Mouse (Mus musculus): Measurements from ENCODE around the gene Fam206a. TPM values are rescaled to one million over a fixed set of nuclear protein-coding genes. Genes with fewer than 3 reads are reported as not detected.
A peak's percentile ranks its signal among the peaks of the same experiment; 100 is the strongest.

The Fam206a gene
- 1 to 10 TPM; 6.9 TPM for total RNA-seq (2021)
- long read RNA-seq, experiment 1, full-length matches to known transcripts: 1 of 1 reads
- long read RNA-seq, experiment 1, partial matches to known transcripts: 0 of 1 reads
- long read RNA-seq, experiment 1, other reads (novel, unspliced or antisense): 0 of 1 reads
- long read RNA-seq, experiment 2, full-length matches to known transcripts: 2 of 5 reads
- long read RNA-seq, experiment 2, partial matches to known transcripts: 3 of 5 reads
- long read RNA-seq, experiment 2, other reads (novel, unspliced or antisense): 0 of 5 reads

DNA sequence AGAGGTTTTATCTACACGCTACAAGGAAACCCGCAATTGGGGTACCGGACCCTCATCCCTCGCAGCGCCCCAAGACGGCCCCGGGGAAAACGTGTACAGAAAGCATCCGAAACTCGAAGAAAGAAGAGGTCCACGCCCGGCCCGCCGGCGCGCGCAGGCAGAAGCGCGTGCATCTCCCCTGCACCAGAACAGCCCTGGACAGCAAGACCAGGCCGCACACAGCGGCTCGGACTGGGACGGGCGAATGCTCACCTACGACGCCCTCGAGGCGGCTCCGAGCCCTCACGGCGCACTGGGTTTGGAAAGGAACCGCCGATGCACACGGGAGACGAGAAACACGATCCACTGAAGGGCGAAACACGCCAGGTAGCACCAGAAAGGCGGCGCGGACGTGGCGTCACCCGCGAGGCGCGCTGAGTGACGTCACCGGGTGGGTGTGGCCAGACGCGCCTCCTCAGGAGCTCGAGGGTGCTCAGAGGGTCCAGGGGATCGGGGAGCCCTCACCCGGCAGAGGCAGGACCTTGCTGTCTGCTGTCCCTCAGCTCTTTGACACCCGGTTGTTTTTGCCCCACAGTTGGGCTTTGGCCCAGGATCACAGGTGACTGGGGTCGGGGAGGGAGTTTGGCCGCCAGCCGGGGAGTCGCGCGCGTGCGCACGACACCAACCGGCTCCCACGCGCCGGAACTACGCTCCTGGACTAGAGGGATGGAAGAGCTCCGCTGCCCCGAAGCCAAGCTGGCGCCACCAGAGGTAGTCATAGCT, at the start of gene Fam206a, which contains the start of gene Elp1:
Gene Fam206a (plus strand): TSS at position 439 of the 762 bp plus-strand sequence.
Gene Elp1 (minus strand): TSS at position 425 of the 762 bp plus-strand sequence.
- DNase-seq (ENCODE audit: low spot score in 2 of 2): peak; percentile 89 to 96

DNA sequence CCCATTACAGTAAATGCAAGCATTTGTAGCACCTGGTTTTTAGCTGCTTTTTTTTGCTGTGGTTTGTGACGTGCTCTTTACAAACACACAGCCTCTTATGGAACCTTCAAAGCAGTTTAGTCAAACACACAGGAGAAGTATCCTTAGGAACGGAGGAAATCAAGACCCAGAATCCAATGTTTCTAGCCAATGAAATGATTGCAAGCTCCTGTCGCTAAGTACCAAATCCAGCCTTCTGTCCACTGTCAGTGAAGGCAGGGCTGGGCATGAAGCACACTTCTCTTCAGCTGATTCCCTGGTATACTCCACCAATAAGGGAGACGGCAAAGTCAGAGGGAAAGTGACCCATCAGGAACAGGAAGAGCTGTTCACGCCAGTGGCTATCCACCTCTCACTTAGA, 46.1 kb upstream of the Fam206a start:
- no peak for DNase-seq (ENCODE audit: low spot score in 2 of 2)

DNA sequence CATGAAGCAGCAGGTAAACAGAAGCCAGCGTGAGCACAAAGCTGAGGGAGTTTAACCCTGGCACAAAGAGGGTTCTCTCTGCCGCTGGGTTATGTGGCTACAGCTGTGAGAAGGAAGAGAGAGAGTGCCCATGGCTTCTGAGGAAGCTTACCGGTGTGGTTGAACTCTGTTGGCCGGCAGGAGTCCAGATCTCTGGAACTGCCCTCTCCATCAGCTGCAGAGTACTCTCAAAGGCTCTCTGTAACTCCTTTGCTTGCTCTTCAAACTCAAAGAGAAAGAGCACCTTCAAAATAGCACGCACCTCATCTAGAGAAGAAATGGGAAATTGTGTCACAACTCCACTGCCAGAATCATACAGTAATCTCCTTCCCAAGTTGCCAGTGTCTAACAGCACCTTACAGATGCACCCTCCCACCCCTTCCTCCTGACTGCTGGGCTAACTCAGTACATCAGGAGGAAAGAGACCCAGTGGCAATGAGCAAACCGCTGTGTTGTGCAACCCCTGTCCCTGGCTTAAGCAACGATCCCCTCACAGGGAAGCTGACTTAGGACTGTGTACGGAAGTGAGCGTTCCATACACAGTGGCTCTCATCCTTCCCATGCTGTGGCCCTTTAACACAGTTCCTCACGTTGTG, 45.1 kb upstream of the Fam206a start:
- no peak for DNase-seq (ENCODE audit: low spot score in 2 of 2)

DNA sequence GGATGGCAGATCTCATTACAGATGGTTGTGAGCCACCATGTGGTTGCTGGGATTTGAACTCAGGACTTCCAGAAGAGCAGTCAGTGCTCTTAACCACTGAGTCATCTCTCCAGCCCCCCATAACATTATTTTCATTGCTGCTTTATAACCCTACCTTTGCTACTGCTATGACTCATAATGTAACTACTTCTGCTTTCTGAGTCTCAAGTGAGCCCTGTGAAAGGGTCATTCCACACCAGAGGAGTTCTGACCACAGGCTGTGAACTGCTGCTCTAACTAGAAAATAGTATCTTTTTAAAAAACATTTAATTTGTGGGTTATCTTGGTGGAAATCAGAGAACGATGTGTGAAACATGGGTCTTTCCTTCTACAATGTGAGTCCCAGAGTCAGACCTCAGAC, 44.5 kb upstream of the Fam206a start:
- no peak for DNase-seq (ENCODE audit: low spot score in 2 of 2)

DNA sequence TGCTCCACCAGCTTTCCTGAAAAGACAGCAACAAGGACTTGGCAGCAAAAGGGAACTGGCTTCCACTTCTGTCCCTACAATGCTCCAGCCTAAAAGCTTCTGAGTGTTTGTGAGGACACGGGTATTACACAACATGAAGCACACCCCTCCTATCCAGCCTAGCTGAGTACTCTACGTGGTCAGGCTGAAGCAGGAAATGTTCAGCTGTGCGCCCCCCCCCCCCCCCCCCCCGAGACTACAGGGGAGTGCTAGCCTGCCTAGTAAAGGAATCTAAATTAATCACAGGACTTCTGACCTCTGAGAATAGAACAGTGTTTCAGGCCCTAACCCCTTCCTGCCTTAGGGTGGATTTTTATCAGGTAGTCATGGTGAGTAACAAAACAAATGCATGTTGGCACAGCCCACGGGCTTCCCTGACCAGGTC, 34.3 kb upstream of the Fam206a start:
- no peak for DNase-seq (ENCODE audit: low spot score in 2 of 2)

DNA sequence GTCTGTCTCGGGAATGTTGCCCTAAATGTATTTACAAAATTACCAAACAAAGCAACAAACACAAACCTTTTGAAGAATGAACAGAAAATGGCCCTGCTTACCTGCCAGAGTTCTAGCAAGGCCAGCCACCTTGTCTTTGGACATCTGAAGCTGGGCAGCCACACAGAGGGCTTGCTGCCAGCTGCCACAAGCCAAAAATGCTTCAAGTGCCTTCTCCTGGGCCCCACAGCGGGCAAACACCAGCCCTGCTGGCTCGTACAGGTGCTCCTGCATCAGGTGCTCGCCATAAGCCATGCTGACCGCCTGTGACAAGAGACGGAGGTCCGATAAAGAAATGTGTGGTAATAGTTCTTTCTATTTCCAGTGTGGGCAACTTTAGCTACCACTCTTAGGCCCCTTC, 33.2 kb upstream of the Fam206a start:
- no peak for DNase-seq (ENCODE audit: low spot score in 2 of 2)

DNA sequence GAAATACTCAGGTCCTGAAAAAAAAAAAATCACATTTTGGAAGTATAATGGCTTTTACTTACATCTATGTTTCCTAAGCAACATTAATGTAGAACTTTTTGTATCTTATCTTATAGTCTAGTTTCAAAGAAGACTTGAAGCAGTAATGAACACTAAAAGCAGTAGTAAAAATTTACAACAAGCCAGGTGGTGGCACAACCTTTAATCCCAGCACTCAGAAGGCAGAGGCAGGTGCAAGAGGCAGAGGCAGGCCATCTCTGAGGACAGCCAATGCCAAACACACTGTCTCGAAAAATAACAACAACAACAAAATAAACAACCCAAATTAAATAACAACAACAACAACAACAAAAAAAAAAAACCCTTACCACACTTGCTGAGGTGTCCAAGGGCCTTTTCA, 31.1 kb upstream of the Fam206a start:
- no peak for DNase-seq (ENCODE audit: low spot score in 2 of 2)

DNA sequence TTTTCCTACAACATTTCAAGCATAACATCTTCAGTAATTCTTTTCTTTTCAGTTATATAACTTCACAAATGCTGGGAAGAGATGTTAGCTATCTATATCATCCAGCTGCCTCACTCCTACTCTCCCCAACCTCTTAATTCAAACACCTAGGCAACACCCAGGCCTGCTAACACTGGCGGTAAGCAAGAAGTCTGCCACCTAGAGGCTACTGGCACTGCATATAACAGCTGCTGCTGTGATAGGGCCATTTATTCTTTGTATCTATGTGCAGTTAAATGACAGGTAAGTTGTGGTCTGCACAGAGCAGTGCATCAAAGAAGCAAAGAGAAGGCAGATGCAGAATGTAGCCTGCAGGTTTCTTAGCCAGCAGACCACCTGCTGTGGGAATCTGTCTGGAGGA, 10.8 kb upstream of the Fam206a start:
- no peak for DNase-seq (ENCODE audit: low spot score in 2 of 2)

DNA sequence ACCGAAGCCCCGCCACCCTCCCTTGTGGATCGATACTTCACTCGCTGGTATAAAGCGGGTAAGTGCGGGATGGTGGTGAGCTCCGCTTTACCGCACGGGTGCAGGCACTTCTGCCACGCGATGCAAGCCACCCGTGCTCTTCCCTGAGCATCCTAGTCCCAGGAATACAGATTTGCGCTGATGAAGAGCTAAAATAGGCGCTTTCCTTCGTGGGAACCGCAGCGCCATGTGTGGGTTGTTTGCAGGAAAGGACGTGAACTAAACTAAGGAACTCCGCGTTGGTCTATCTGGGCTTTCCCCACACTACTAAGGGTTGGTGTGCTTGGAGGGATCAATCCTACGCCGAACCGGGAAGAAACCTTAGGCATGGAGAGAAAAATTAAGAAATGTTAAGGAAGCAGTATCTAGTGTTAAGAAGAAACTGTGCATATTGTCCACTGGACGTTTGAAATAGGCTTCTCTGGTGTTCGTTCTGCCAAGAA, 565 bp downstream of the Fam206a start:
- no peak for DNase-seq (ENCODE audit: low spot score in 2 of 2)

DNA sequence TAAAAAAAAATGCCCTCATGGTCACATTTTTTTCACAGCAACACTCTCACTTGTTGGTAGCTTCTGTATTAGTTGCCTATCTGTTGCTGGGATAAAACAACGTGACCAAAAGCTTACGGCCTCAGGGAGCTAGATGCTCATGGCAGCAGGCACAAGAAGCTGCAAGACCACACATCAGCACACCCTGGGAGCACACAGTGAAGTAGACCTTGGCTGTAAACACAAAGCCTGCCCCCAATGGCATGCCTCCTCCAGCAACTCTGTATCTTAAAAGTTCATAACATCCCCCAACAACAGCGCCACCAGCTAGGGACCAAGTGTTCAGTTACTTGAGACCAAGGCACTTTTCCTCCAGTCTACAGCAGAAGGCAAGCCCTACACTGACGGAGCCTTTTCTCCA, 6.9 kb downstream of the Fam206a start:
- DNase-seq (ENCODE audit: low spot score in 2 of 2): no peak

DNA sequence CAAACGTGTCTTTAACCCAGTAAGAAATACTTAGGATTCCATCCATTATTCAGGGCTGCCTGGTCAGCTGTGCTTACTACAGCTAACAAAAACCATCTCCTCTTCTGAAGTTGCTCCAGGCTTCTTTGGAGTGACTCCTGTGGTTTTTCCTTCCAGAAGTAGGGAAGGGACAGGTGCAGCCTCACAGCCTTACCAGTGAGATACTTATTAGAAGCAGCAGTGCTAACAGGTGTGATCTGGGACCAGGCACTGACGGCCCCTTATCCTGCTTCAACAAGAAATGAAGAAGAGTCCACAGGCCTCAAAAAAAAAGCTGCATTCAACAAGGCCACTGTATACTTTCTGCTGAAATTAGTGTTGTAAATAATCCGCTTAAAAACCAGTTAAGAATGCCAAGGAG, 9.5 kb downstream of the Fam206a start:
- no peak for DNase-seq (ENCODE audit: low spot score in 2 of 2)

DNA sequence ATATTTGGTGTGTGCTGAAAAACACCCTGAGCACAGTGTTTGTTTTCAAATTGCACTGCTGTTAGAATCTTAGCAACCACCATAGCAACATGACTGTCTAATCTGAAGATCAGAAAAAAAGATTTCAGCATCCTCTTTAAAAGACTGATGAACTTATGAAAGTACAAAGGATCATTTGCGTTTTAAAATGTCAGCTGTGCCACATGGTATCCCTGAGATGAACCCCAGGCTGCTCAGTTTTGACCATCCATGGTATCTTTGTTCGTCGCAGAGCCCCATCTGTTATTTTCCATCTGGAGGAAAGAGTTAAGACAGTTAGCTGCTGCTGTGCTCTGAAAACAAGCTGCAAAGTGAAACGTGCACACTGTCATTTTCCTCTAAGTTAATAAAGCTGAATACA, 10.0 kb downstream of the Fam206a start:
- DNase-seq (ENCODE audit: low spot score in 2 of 2): no peak

DNA sequence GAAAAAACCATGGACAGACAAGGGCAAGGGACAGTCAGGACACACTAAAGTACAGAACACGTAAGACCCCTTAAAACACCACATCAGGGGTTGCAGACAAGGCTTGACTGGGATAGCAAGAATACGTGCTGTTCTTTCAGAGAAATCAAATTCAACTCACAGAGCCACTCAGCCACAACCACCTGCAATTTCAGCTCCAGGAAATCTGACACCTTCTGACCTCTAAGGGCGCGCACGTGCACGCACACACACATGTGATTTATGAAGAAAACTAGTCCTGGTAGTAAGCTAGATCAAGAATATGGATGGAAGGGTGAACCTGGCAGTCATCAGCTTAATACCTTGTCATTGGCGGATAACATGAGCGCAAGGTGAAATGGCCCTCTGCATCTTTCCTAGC, 13.0 kb downstream of the Fam206a start:
- DNase-seq (ENCODE audit: low spot score in 2 of 2): no peak

DNA sequence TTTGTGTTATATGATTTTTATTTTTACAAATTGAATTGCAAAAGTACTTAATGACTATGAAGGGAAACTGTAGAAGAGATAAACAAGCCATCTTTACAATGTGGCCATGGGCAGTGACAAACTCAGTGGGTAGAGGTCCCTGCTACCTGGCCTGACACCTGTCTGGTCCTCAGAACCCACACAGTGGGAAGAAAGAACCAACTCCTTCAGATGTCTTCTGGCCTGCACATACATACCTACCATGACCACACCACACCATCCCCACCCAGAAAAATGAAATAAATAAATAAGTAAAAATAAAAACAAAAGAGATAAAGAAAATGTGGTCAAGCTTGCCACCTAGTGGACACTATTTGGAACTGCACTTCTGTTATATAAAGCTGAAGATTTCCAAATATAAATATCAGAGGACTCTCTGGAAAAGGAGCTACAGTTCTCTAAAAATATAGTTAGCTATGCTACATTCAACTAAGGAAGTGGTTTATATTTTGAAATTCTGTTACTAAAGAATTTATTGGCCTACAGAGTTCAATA, 17.9 kb downstream of the Fam206a start:
- DNase-seq (ENCODE audit: low spot score in 2 of 2): no peak

DNA sequence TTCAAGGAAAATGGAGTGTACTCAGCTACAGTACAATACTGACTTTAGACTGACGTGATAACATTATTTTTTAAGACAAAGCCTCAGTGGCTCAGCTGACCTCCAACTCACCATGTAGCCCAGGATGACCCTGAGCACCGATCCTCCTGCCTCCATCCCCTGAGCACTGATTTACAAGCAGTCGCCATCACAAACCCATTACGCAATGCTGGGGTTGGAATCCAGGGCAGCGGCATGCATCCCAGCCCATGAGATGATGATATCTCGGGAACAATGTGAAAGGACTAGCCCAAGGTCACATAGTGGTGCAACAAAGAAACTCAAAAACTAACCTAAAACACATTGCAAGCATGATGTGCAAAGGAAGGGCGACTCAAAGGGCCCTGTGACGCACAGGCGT, 22.1 kb downstream of the Fam206a start:
- DNase-seq (ENCODE audit: low spot score in 2 of 2): no peak

DNA sequence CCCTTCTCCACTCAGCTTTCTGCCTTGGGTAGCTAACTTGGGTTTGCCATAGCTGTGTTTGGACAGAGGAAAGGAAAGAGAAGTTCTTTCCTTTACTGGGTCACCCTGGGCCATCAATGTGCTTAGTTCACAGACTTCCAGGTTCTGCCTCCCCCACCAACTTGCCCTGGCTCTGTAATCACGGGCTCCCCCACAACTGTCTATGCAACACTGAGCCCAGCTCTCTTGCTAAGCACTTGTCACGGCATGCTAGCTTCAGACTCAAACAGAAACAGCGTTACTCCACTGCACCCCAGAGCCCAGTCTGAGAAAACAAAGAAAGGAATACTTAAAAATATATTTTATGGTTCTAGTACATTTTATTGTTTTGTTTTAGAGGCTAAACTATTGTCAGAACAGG, 26.8 kb downstream of the Fam206a start:
- DNase-seq (ENCODE audit: low spot score in 2 of 2): no peak

DNA sequence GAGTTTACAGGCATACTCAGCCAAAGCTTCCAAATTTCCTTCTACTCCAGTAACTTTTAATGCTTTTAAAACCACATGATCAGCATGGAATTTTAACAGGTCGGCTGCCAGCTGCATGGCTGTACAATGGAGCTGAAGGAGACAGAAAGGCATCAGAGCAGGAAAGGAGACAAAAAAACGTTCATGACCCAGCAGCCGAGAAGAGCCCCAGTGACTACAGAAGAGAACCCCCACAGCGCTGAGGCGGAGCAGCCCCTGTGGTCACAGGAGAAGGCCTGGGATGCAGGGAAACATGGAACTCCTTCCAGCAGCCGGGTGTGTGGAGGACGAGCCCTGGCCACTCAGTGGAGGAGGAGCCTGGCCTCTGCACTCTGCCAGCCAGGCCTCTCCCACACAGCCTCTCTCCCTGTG, 27.4 kb downstream of the Fam206a start:
- DNase-seq (ENCODE audit: low spot score in 2 of 2): peak in 1 of 2 experiments; percentile 41

DNA sequence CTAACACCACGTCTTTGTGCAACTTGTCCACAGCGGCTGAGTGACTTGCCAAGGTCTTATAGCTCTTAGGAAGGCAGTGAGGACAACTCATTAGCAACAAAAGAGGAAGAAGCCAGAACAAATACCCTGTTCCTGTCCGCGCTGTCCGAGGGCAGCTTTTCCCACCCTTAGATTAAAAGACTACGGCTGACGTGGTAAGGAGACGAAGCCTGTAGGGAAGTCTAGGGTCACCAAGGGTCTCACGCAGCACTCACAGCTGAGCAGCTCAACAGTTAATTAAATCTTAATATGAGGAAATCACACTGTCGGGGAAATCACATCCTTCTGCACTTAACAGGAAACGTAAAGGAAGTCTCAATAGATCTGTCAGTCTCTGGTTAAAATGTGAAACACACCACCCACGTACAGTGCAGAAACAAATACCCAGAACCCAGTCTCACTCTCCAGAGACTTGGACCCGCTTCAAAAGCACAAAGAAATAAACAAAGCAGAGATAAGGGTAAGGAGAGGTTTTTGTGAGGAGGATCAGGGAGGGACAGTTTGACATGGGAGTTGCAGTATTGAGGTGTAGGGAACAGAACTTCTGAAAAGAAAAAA, 29.0 kb downstream of the Fam206a start:
- no peak for DNase-seq (ENCODE audit: low spot score in 2 of 2)

DNA sequence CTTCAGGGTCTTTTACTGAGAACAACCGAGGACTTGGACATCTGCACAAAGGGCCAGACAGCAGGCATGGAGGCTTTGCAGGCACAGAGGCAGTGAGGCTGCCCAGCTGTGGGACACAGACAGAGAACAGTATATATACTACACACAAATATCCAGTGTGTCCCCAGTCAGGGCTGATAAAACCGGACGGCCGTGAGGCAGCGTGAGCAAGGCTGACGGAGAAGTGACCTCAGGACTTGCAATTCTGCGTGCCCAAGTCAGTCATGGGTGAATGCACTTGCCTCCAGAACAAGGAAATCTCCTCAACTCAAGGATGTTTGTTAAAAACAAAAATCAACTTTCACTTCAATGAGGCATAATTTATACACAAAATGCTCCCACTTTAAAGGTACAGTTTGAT, 29.9 kb downstream of the Fam206a start:
- DNase-seq (ENCODE audit: low spot score in 2 of 2): no peak

DNA sequence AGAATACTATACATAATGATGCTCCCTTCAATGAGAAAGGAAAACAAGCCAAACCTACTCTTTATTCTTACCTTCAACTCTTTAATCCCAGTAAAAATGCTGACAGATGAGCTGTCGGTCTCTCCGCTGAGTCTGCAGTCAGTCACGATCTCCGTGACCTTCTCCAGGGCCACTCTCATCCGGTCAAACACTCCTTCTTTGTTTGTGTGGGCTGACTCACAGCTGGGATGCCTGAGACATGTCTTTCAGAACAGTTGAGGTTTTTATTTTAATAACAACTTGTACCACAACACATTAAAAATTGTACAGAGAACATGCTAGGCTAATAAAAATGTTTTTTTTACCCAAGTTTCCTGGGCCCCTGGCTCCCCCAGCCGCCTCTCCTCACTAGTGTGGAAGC, 35.5 kb downstream of the Fam206a start:
- DNase-seq (ENCODE audit: low spot score in 2 of 2): no peak

DNA sequence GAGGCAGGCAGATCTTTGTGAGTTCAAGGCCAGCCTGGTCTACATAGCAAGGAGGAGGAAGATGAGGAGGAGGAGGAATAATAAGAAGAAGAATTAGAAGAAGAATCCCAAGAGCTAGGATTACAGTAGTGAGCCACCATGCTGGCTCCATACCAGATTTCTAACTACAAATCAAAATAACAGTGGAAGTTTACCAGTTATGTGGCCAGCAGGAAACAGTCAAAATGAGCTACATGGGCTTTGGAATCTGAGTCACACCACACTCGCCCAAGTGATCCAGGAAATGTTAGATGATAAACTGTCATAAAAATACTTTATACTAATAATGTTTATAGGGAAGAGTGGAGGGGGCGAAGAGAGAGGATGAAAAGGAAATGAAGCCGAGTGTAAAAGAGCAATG, 38.2 kb downstream of the Fam206a start:
- no peak for DNase-seq (ENCODE audit: low spot score in 2 of 2)
